Mouse (Mus musculus): Measurements from ENCODE around the gene Fas. TPM values are rescaled to one million over a fixed set of nuclear protein-coding genes. Genes with fewer than 3 reads are reported as not detected.

Gene Fas
- polyA plus RNA-seq, 1 experiment from 2014 or later, result 5.9 TPM

DNA sequence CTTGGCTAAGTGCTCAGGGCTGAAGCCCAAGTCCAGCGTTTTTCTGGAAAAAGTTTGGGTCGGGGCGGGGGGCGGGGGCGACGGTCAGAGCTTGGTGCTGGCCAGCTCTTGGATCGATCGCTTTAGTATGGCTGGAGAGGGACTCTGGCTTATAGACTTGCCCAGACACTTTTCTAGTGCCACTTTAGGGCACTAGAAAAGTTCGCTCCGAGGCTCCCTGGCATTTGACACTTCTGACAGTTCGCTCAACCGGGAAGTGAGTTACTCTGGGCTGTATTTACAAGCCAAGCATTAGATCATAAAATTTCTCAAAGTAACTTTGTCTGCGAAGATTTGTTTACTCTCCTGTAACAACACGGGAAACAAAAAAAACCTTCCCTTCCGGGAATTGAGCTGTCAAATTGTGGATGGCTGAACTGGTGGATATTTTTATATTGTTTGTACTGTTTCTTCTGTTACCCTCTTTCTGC, 441 bp downstream of the Fas start:
- peak; percentile 23; the same call in 1 of the 2 replicates for ATAC-seq (ENCODE audit: insufficient read depth, low FRiP score)
- Histone ChIP-seq H3K4me3 (replicated peaks; ENCODE audit: low read length) (peak overlapping the region; percentile 58), H3K9me3 (replicated peaks; ENCODE audit: control insufficient read depth, low read length) (no peaks in the 10 kb centered on the region), H3K27ac (ENCODE audit: low read length) (no peak overlapping the region; the same call in 1 of the 2 replicates), H3K27me3 (ENCODE audit: control insufficient read depth, insufficient read depth, low read length) (no peaks in the 10 kb centered on the region), H3K9ac (ENCODE audit: low read length) (peak overlapping the region; percentile 63), H3K4me1 (ENCODE audit: control insufficient read depth, insufficient read depth, low read length) (0 out of 2 replicates have a peak, but pooled peaks cover 7% of the 10 kb centered on the region), H3K36me3 (ENCODE audit: control insufficient read depth, insufficient read depth, low read length) (no peaks in the 10 kb centered on the region), H3K4me2 (ENCODE audit: low read depth, low read length) (peak overlapping the region; percentile 97)
- WGBS, result 4% methylated on average over 15 of the region's 15 CpGs

DNA sequence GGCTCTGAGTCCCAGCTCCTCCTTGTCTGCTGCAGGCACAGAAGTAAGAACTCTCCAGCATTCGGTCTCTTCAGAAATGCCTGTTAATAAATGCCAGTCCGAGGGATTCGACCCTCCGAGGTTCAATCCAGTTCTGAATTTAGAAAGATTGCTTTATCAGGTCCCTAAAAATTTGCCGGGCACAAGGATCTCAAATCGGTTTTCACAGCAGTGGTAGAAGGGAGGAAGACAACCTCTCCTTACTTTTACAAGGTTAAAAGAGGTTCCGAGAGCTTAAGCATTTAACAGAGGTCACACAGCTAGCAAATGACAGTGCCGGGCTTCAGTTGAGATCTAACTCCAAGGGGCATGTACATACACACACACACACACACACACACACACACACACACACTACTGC, 913 bp downstream of the Fas start:
- ATAC-seq (ENCODE audit: insufficient read depth, low FRiP score), result no peak
- H3K4me2 ChIP-seq (ENCODE audit: low read depth, low read length), result peak overlapping the region; percentile 97
- H3K27ac ChIP-seq (ENCODE audit: low read length), result no peak overlapping the region; the same call in 1 of the 2 replicates
- H3K9me3 ChIP-seq (replicated peaks; ENCODE audit: control insufficient read depth, low read length), result no peaks in the 10 kb centered on the region
- H3K4me1 ChIP-seq (ENCODE audit: control insufficient read depth, insufficient read depth, low read length), result 0 out of 2 replicates have a peak, but pooled peaks cover 7% of the 10 kb centered on the region
- no peaks in the 10 kb centered on the region for H3K36me3 ChIP-seq (ENCODE audit: control insufficient read depth, insufficient read depth, low read length)
- H3K4me3 ChIP-seq (replicated peaks; ENCODE audit: low read length), result peak overlapping the region; percentile 58
- H3K9ac ChIP-seq (ENCODE audit: low read length), result peak overlapping the region; percentile 63
- no peaks in the 10 kb centered on the region for H3K27me3 ChIP-seq (ENCODE audit: control insufficient read depth, insufficient read depth, low read length)
- WGBS, result 50% methylated on average over 8 of the region's 8 CpGs

DNA sequence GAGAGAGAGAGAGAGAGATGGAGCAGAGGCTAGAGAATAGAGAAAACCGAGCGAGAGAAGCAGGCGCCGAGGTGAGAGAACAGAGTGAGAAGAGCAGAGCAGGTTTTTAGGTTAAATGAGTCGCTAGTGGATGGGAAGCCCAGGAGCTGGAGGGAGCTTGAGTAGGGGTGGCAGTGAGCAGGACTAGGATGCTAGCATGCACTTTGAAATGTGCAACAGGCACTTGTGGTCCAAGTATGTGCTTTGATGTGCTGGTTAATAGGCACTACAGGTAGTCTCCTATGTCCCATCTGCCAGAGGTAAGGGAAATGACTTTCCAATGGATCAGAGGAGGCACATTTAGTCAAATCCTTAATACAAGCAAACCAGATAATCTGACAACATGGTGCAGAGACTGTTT, 1.5 kb downstream of the Fas start:
- WGBS, result 68% methylated on average over 5 of the region's 5 CpGs
- no peak overlapping the region for H3K4me2 ChIP-seq (ENCODE audit: low read depth, low read length)
- no peak for ATAC-seq (ENCODE audit: insufficient read depth, low FRiP score)
- no peak overlapping the region for H3K9ac ChIP-seq (ENCODE audit: low read length)
- H3K4me3 ChIP-seq (replicated peaks; ENCODE audit: low read length), result no peak overlapping the region
- H3K36me3 ChIP-seq (ENCODE audit: control insufficient read depth, insufficient read depth, low read length), result no peaks in the 10 kb centered on the region
- no peaks in the 10 kb centered on the region for H3K9me3 ChIP-seq (replicated peaks; ENCODE audit: control insufficient read depth, low read length)
- 0 out of 2 replicates have a peak, but pooled peaks cover 7% of the 10 kb centered on the region for H3K4me1 ChIP-seq (ENCODE audit: control insufficient read depth, insufficient read depth, low read length)
- H3K27ac ChIP-seq (ENCODE audit: low read length), result no peak overlapping the region
- no peaks in the 10 kb centered on the region for H3K27me3 ChIP-seq (ENCODE audit: control insufficient read depth, insufficient read depth, low read length)

DNA sequence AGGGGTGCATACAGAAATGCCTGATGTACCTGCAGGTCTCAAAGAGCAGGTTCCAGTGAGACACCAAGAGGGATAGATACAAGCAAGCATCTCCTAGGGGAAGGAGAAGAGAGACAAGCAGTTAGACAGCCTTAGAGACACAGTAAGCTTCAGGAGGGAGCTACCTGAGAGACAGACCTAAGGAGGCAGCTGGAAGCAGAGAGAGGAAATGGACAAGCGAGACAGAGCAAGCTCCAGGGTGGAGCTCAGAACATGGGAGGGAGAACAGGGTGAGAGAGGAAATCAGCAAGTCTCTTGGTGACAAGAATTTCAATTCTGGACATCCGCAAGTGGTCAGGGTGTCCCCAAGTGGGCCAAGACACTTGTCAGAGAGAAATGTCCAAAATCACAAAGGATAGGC, 2.2 kb downstream of the Fas start:
- H3K27ac ChIP-seq (ENCODE audit: low read length), result no peak overlapping the region
- H3K9ac ChIP-seq (ENCODE audit: low read length), result no peak overlapping the region
- WGBS, result 76% methylated on average over 2 of the region's 2 CpGs
- no peak overlapping the region for H3K4me2 ChIP-seq (ENCODE audit: low read depth, low read length)
- H3K9me3 ChIP-seq (replicated peaks; ENCODE audit: control insufficient read depth, low read length), result no peaks in the 10 kb centered on the region
- no peak for ATAC-seq (ENCODE audit: insufficient read depth, low FRiP score)
- no peaks in the 10 kb centered on the region for H3K27me3 ChIP-seq (ENCODE audit: control insufficient read depth, insufficient read depth, low read length)
- H3K4me1 ChIP-seq (ENCODE audit: control insufficient read depth, insufficient read depth, low read length), result 0 out of 2 replicates have a peak, but pooled peaks cover 7% of the 10 kb centered on the region
- H3K36me3 ChIP-seq (ENCODE audit: control insufficient read depth, insufficient read depth, low read length), result no peaks in the 10 kb centered on the region
- H3K4me3 ChIP-seq (replicated peaks; ENCODE audit: low read length), result no peak overlapping the region

DNA sequence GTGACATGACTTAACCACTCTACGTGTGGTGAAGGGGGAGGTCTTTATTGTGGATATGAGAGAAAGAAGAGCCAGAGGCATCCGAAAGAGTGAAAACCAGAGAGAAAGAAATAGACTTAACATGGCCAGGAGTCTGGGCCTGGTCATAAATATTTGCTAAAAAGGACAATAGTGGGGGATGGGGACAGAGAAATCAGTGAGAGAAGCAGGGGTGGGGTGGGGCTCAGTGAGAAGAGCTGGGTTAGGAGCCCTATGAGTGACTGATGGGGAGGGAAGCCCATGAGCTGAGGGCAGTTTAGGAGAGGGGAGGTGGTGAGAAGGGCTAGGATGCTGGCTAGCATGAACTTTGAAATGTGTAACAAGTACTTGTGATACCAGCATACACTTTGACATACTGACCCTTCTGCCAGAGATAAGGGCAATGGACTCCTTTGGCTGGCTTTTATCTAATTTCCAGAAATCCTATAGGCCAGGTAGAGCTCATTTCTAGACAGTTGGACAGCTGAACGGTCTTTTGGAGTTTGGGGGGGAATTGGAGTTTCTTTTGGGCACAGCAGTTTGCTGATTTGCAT, 3.0 kb downstream of the Fas start:
- Histone ChIP-seq H3K4me3 (replicated peaks; ENCODE audit: low read length) (no peak overlapping the region), H3K4me2 (ENCODE audit: low read depth, low read length) (no peak overlapping the region), H3K36me3 (ENCODE audit: control insufficient read depth, insufficient read depth, low read length) (no peaks in the 10 kb centered on the region), H3K27me3 (ENCODE audit: control insufficient read depth, insufficient read depth, low read length) (no peaks in the 10 kb centered on the region), H3K4me1 (ENCODE audit: control insufficient read depth, insufficient read depth, low read length) (0 out of 2 replicates have a peak, but pooled peaks cover 7% of the 10 kb centered on the region), H3K27ac (ENCODE audit: low read length) (no peak overlapping the region), H3K9ac (ENCODE audit: low read length) (no peak overlapping the region), H3K9me3 (replicated peaks; ENCODE audit: control insufficient read depth, low read length) (no peaks in the 10 kb centered on the region)
- WGBS, result 75% methylated on average over 3 of the region's 3 CpGs
- no peak for ATAC-seq (ENCODE audit: insufficient read depth, low FRiP score)

DNA sequence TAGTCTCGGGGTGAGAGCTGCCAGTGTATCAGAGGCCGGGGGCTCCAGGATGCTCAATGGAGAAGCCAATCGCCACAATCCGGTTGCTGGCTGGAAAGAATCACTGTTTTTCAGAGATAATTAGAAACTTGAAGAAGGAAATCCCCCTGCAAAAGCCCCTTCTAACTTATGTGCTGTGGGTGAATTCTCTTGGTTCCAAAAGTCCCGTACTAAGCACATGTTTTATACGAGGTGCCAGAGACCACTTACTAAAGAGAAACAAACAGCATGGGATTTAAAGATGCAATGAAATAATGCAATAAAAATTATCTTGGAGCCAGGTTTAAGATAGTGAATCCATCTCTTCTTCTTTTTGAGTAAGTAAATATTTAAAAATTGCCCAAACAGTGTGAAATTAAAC, 5.0 kb downstream of the Fas start:
- Histone ChIP-seq H3K9me3 (replicated peaks; ENCODE audit: control insufficient read depth, low read length) (no peaks in the 10 kb centered on the region), H3K27ac (ENCODE audit: low read length) (no peak overlapping the region), H3K4me3 (replicated peaks; ENCODE audit: low read length) (no peak overlapping the region), H3K27me3 (ENCODE audit: control insufficient read depth, insufficient read depth, low read length) (no peaks in the 10 kb centered on the region), H3K4me1 (ENCODE audit: control insufficient read depth, insufficient read depth, low read length) (0 out of 2 replicates have a peak, but pooled peaks cover 7% of the 10 kb centered on the region), H3K4me2 (ENCODE audit: low read depth, low read length) (no peak overlapping the region), H3K36me3 (ENCODE audit: control insufficient read depth, insufficient read depth, low read length) (no peaks in the 10 kb centered on the region), H3K9ac (ENCODE audit: low read length) (no peak overlapping the region)
- ATAC-seq (ENCODE audit: insufficient read depth, low FRiP score), result no peak
- WGBS, result 49% methylated on average over 6 of the region's 6 CpGs

DNA sequence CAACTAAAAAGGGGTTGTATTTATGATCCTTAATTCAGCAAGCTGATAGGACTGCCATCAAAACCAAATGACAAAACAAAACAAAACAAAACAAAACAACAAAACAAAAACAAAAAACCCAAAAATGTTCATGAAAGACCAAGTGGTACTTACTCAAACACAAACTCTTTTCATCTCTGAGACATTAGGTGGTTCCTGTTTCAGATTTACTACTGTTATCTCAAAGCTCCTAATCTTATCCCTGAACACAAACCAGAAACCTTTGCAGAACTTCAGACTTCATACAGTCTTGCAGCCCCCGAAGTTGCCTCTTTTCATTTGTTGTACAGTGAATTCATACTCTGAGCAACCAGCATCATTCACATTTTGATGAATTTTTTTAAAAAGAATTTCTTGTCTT, 8.1 kb downstream of the Fas start:
- no peaks in the 10 kb centered on the region for H3K27me3 ChIP-seq (ENCODE audit: control insufficient read depth, insufficient read depth, low read length)
- WGBS, result 42% methylated on average over 1 of the region's 1 CpGs
- H3K9ac ChIP-seq (ENCODE audit: low read length), result no peak overlapping the region
- H3K36me3 ChIP-seq (ENCODE audit: control insufficient read depth, insufficient read depth, low read length), result no peaks in the 10 kb centered on the region
- no peak overlapping the region for H3K27ac ChIP-seq (ENCODE audit: low read length)
- no peaks in the 10 kb centered on the region for H3K9me3 ChIP-seq (replicated peaks; ENCODE audit: control insufficient read depth, low read length)
- no peak overlapping the region for H3K4me3 ChIP-seq (replicated peaks; ENCODE audit: low read length)
- no peak for ATAC-seq (ENCODE audit: insufficient read depth, low FRiP score)
- no peak overlapping the region for H3K4me2 ChIP-seq (ENCODE audit: low read depth, low read length)
- H3K4me1 ChIP-seq (ENCODE audit: control insufficient read depth, insufficient read depth, low read length), result no peaks in the 10 kb centered on the region

DNA sequence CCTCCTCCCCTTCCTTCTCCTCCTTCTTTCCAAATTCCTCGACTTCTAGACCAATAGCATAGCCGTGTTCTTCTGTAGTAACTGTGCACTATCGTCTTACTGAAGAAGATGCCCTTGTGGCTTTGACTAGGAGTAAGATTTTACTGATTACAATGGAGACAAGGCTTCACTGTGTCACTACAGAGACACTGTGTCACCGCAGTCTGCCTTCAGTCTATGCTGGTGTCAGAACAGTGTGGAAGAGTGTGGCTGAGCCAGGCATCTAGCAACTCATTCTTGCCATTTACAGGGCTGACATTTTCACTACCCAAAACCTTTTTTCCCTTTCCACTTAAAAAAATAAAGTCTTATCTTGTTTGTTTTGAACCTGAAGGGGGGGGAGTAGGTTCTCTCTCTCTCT, 8.8 kb downstream of the Fas start:
- no peak overlapping the region for H3K9ac ChIP-seq (ENCODE audit: low read length)
- ATAC-seq (ENCODE audit: insufficient read depth, low FRiP score), result no peak
- 72% methylated on average over 4 of the region's 4 CpGs for WGBS
- H3K9me3 ChIP-seq (replicated peaks; ENCODE audit: control insufficient read depth, low read length), result no peaks in the 10 kb centered on the region
- no peak overlapping the region for H3K4me3 ChIP-seq (replicated peaks; ENCODE audit: low read length)
- H3K36me3 ChIP-seq (ENCODE audit: control insufficient read depth, insufficient read depth, low read length), result no peaks in the 10 kb centered on the region
- H3K4me1 ChIP-seq (ENCODE audit: control insufficient read depth, insufficient read depth, low read length), result no peaks in the 10 kb centered on the region
- H3K4me2 ChIP-seq (ENCODE audit: low read depth, low read length), result no peak overlapping the region
- no peaks in the 10 kb centered on the region for H3K27me3 ChIP-seq (ENCODE audit: control insufficient read depth, insufficient read depth, low read length)
- no peak overlapping the region for H3K27ac ChIP-seq (ENCODE audit: low read length)

DNA sequence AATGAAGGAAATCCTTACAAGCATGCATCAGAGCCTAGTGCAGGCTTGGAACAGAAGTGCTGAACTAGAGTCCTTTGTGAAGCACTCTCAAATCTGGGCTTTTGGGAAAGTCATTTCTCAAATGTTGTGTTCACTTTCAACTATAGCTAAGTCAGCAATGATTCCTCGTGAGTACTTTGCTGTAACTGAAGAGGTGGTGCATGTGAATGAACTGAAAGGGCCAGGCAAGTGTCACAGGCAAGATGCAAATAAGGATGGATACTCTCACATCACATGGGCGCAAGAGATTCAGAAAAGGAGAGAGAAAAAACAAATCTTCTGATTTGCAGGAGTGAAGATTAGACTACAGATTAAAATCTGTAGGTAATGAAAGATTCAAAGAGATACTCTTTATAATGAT, 10.0 kb downstream of the Fas start:
- Histone ChIP-seq H3K36me3 (ENCODE audit: control insufficient read depth, insufficient read depth, low read length) (no peaks in the 10 kb centered on the region), H3K4me2 (ENCODE audit: low read depth, low read length) (no peak overlapping the region), H3K27me3 (ENCODE audit: control insufficient read depth, insufficient read depth, low read length) (no peaks in the 10 kb centered on the region), H3K9me3 (replicated peaks; ENCODE audit: control insufficient read depth, low read length) (no peaks in the 10 kb centered on the region), H3K4me1 (ENCODE audit: control insufficient read depth, insufficient read depth, low read length) (no peaks in the 10 kb centered on the region), H3K27ac (ENCODE audit: low read length) (no peak overlapping the region), H3K4me3 (replicated peaks; ENCODE audit: low read length) (no peak overlapping the region), H3K9ac (ENCODE audit: low read length) (no peak overlapping the region)
- 77% methylated on average over 2 of the region's 2 CpGs for WGBS
- no peak for ATAC-seq (ENCODE audit: insufficient read depth, low FRiP score)
